Mouse (Mus musculus): ENCODE measurements around the gene Plekhm3.
A peak's percentile ranks its signal among the peaks of the same experiment; 100 is the strongest.
"Not testable (repeated sequence)": the region's sequence is repeated elsewhere in the genome, so short reads cannot be mapped to it uniquely, and the experiment has no call there.

Gene Plekhm3

GRCm38 (mm10) chr1:64956479-64956961, at the start of gene Plekhm3:
Gene Plekhm3, minus strand, starts transcription at chr1:64956824.
- DNase-seq (ENCODE audit: low read depth, low spot score) = peak; percentile 84

GRCm38 (mm10) chr1:65005575-65005974, 49.0 kb upstream of the Plekhm3 start:
- no peak for DNase-seq (ENCODE audit: low read depth, low spot score)

- no peak for DNase-seq (ENCODE audit: low read depth, low spot score)
Measured at GRCm38 (mm10) chr1:65004526-65004925, 47.9 kb upstream of the Plekhm3 start.

GRCm38 (mm10) chr1:64993206-64993605, 36.6 kb upstream of the Plekhm3 start:
- no peak for DNase-seq (ENCODE audit: low read depth, low spot score)

- no peak for DNase-seq (ENCODE audit: low read depth, low spot score)
Measured at GRCm38 (mm10) chr1:64988176-64988575, 31.6 kb upstream of the Plekhm3 start.

GRCm38 (mm10) chr1:64986120-64986519, 29.5 kb upstream of the Plekhm3 start:
- peak; percentile 48 for DNase-seq (ENCODE audit: low read depth, low spot score)

- no peak for DNase-seq (ENCODE audit: low read depth, low spot score)
Measured at GRCm38 (mm10) chr1:64983247-64983646, 26.6 kb upstream of the Plekhm3 start.

- peak; percentile 61 for DNase-seq (ENCODE audit: low read depth, low spot score)
Measured at GRCm38 (mm10) chr1:64978321-64978799, 21.7 kb upstream of the Plekhm3 start.

GRCm38 (mm10) chr1:64975346-64975745, 18.7 kb upstream of the Plekhm3 start:
- DNase-seq (ENCODE audit: low read depth, low spot score) = no peak

- DNase-seq (ENCODE audit: low read depth, low spot score) = no peak
Measured at GRCm38 (mm10) chr1:64970685-64971084, 14.1 kb upstream of the Plekhm3 start.

GRCm38 (mm10) chr1:64957021-64957489, 431 bp upstream of the Plekhm3 start:
- no peak for DNase-seq (ENCODE audit: low read depth, low spot score)

- DNase-seq (ENCODE audit: low read depth, low spot score) = not testable (repeated sequence)
Measured at GRCm38 (mm10) chr1:64954786-64955185, 1.8 kb downstream of the Plekhm3 start.

- no peak for DNase-seq (ENCODE audit: low read depth, low spot score)
Measured at GRCm38 (mm10) chr1:64950271-64950670, 6.4 kb downstream of the Plekhm3 start.

GRCm38 (mm10) chr1:64949377-64949776, 7.2 kb downstream of the Plekhm3 start:
- no peak for DNase-seq (ENCODE audit: low read depth, low spot score)

GRCm38 (mm10) chr1:64946106-64946505, 10.5 kb downstream of the Plekhm3 start:
- no peak for DNase-seq (ENCODE audit: low read depth, low spot score)

GRCm38 (mm10) chr1:64945214-64945785, 11.3 kb downstream of the Plekhm3 start:
- no peak for DNase-seq (ENCODE audit: low read depth, low spot score)

- no peak for DNase-seq (ENCODE audit: low read depth, low spot score)
Measured at GRCm38 (mm10) chr1:64944746-64945145, 11.9 kb downstream of the Plekhm3 start.

- no peak for DNase-seq (ENCODE audit: low read depth, low spot score)
Measured at GRCm38 (mm10) chr1:64942006-64942755, 14.4 kb downstream of the Plekhm3 start.

GRCm38 (mm10) chr1:64938907-64939306, 17.7 kb downstream of the Plekhm3 start:
- DNase-seq (ENCODE audit: low read depth, low spot score) = no peak

GRCm38 (mm10) chr1:64937692-64938091, 18.9 kb downstream of the Plekhm3 start:
- DNase-seq (ENCODE audit: low read depth, low spot score) = no peak

- DNase-seq (ENCODE audit: low read depth, low spot score) = no peak
Measured at GRCm38 (mm10) chr1:64932921-64933320, 23.7 kb downstream of the Plekhm3 start.

GRCm38 (mm10) chr1:64930124-64930523, 26.5 kb downstream of the Plekhm3 start:
- DNase-seq (ENCODE audit: low read depth, low spot score) = no peak

- no peak for DNase-seq (ENCODE audit: low read depth, low spot score)
Measured at GRCm38 (mm10) chr1:64929673-64930072, 27.0 kb downstream of the Plekhm3 start.

All from mesoderm, embryonic 11.5 days (tissue).